ENCODE assay signal across 8 mouse cellular contexts in genomic region chr6:119543456-119543802, GRCm38 (mm10). TPM values are rescaled to one million over a fixed set of nuclear protein-coding genes. Genes with fewer than 3 reads are reported as not detected.
DNase-seq lines count a peak whose midpoint lies in the region; ATAC-seq and TF ChIP-seq lines count a peak whose summit lies in the region.

No protein-coding gene starts in this region.

- peak overlapping the region; percentile 94 for H3K27ac ChIP-seq in embryonic facial prominence, embryonic 10.5 days (replicated peaks)
- H3K27ac ChIP-seq in heart, postnatal 0 days (ENCODE audit: low read depth): no peak overlapping the region
- no peak overlapping the region for H3K27ac ChIP-seq in liver, embryonic 13.5 days
- no peak overlapping the region for H3K27ac ChIP-seq in small intestine, adult 2 months (ENCODE audit: insufficient read depth, low read depth, low read length)

- no peak for DNase-seq in embryonic facial prominence, embryonic 10.5 days (ENCODE audit: low spot score)
- no peak for DNase-seq in heart, postnatal 0 days (ENCODE audit: low spot score)
- DNase-seq in liver, embryonic 13.5 days: no peak
- DNase-seq in left cerebral cortex, adult 9 months (ENCODE audit: low spot score in 2 of 2): no peak
- no peak for DNase-seq in layer of hippocampus, postnatal 25 days (ENCODE audit: extremely low spot score in 1 of 2, low spot score in 1 of 2)

- no peak for TF ChIP-seq POLR2A in small intestine, adult 2 months (IDR thresholded peaks at IDR 0.05; ENCODE audit: low read depth, low read length)

- peaks cover 85% of the 10 kb centered on the region for H3K27me3 ChIP-seq in megakaryocyte, embryonic 14.5 days (replicated peaks)
- peaks cover 53% of the 10 kb centered on the region for H3K27me3 ChIP-seq in embryonic facial prominence, embryonic 10.5 days (replicated peaks; ENCODE audit: low read depth, poor library complexity, severe bottlenecking)
- H3K27me3 ChIP-seq in heart, postnatal 0 days (ENCODE audit: control insufficient read depth, insufficient read depth, low read length): peaks cover 24% of the 10 kb centered on the region
- H3K27me3 ChIP-seq in liver, embryonic 13.5 days: peaks cover 70% of the 10 kb centered on the region
- peaks cover 18% of the 10 kb centered on the region for H3K27me3 ChIP-seq in small intestine, adult 2 months (ENCODE audit: control insufficient read depth, insufficient read depth, low read length)

- H3K9me3 ChIP-seq in megakaryocyte, embryonic 14.5 days: peaks cover 21% of the 10 kb centered on the region
- H3K9me3 ChIP-seq in embryonic facial prominence, embryonic 10.5 days: no peaks in the 10 kb centered on the region; the same call in 1 of the 2 replicates
- H3K9me3 ChIP-seq in heart, postnatal 0 days (replicated peaks; ENCODE audit: control insufficient read depth, low read length): no peaks in the 10 kb centered on the region
- no peaks in the 10 kb centered on the region for H3K9me3 ChIP-seq in liver, embryonic 13.5 days (replicated peaks)

- peak overlapping the region; percentile 90 for H3K4me3 ChIP-seq in megakaryocyte, embryonic 14.5 days (replicated peaks)
- H3K4me3 ChIP-seq in embryonic facial prominence, embryonic 10.5 days: peak overlapping the region; percentile 87
- H3K4me3 ChIP-seq in heart, postnatal 0 days (ENCODE audit: low read depth, low read length): peak overlapping the region; percentile 75
- peak overlapping the region; percentile 58 for H3K4me3 ChIP-seq in liver, embryonic 13.5 days (replicated peaks)
- peak overlapping the region; percentile 70 for H3K4me3 ChIP-seq in small intestine, adult 2 months (ENCODE audit: low read depth, low read length)

- no peak for ATAC-seq in megakaryocyte, adult 5-6 weeks (ENCODE audit: poor library complexity, severe bottlenecking)
- ATAC-seq in heart, postnatal 0 days (ENCODE audit: insufficient read depth, low read depth): peak; percentile 11; the same call in 1 of the 2 replicates
- no peak for ATAC-seq in liver, embryonic 13.5 days (ENCODE audit: low read depth)

- peaks cover 15% of the 10 kb centered on the region for H3K4me1 ChIP-seq in megakaryocyte, embryonic 14.5 days
- peaks cover 46% of the 10 kb centered on the region for H3K4me1 ChIP-seq in embryonic facial prominence, embryonic 10.5 days
- H3K4me1 ChIP-seq in heart, postnatal 0 days (ENCODE audit: control insufficient read depth, insufficient read depth): 0 out of 2 replicates have a peak, but pooled peaks cover 3% of the 10 kb centered on the region
- H3K4me1 ChIP-seq in liver, embryonic 13.5 days (replicated peaks): no peaks in the 10 kb centered on the region; the same call in 1 of the 2 replicates
- peaks cover 4% of the 10 kb centered on the region; the same call in 1 of the 2 replicates for H3K4me1 ChIP-seq in small intestine, adult 2 months (ENCODE audit: control insufficient read depth, insufficient read depth, insufficient read length, low read length)

- H3K9ac ChIP-seq in heart, postnatal 0 days (replicated peaks; ENCODE audit: low read depth, low read length): peak overlapping the region; percentile 68; the same call in 1 of the 2 replicates
- H3K9ac ChIP-seq in liver, embryonic 13.5 days: 0 out of 2 replicates have a peak overlapping the region, but pooled peaks have one; percentile 6

- peak overlapping the region; percentile 96 for H3K4me2 ChIP-seq in heart, postnatal 0 days (ENCODE audit: low read depth, low read length)
- H3K4me2 ChIP-seq in liver, embryonic 13.5 days: peak overlapping the region; percentile 72

- TF ChIP-seq CTCF in heart, postnatal 0 days (IDR thresholded peaks at IDR 0.05; ENCODE audit: low read depth): no peak
- TF ChIP-seq CTCF in small intestine, adult 2 months (IDR thresholded peaks at IDR 0.05; ENCODE audit: extremely low read depth, insufficient read length, insufficient replicate concordance, low read depth, low read length): no peak

- WGBS in embryonic facial prominence, embryonic 10.5 days: under 1% methylated on average over 30 of the region's 30 CpGs
- WGBS in heart, postnatal 0 days: 1% methylated on average over 28 of the region's 30 CpGs
- WGBS in liver, embryonic 13.5 days (ENCODE audit: insufficient replicate concordance): 2% methylated on average over 29 of the region's 30 CpGs
- WGBS in small intestine, adult 2 months: 2% methylated on average over 30 of the region's 30 CpGs

- TF ChIP-seq EP300 in heart, postnatal 0 days (IDR thresholded peaks at IDR 0.05; ENCODE audit: low read depth): no peak

- H3K36me3 ChIP-seq in megakaryocyte, embryonic 14.5 days (replicated peaks; ENCODE audit: low read length): no peaks in the 10 kb centered on the region
- no peaks in the 10 kb centered on the region for H3K36me3 ChIP-seq in embryonic facial prominence, embryonic 10.5 days (replicated peaks)
- H3K36me3 ChIP-seq in heart, postnatal 0 days (replicated peaks; ENCODE audit: control insufficient read depth, insufficient read depth, low read length): no peaks in the 10 kb centered on the region
- no peaks in the 10 kb centered on the region for H3K36me3 ChIP-seq in liver, embryonic 13.5 days
- no peaks in the 10 kb centered on the region for H3K36me3 ChIP-seq in small intestine, adult 2 months (ENCODE audit: control insufficient read depth, insufficient read depth, low read length)

RNA-seq across cellular contexts. Expression of gene Wnt5b, which starts 0.7 kb away (rescaled TPM):
- not detected in 2 replicates for polyA plus RNA-seq in megakaryocyte, embryonic 14.5 days (2012; ENCODE audit: insufficient read depth, low replicate concordance)
- not detected in 2 replicates for total RNA-seq in megakaryocyte, adult 5-6 weeks (2015)
- total RNA-seq in megakaryocyte, adult 5-6 weeks (2017): not detected in 2 replicates
- 13.2 and 14.2 TPM in 2 replicates for polyA plus RNA-seq in embryonic facial prominence, embryonic 10.5 days (2016; fragmentation: Nextera tagmentation; extraction: Ambion mirVana)
- total RNA-seq in heart, postnatal 0 days (2014; rRNA removed; ENCODE audit: low replicate concordance): 5.3 and 5.5 TPM in 2 replicates
- polyA plus RNA-seq in heart, postnatal 0 days (2015; fragmentation: Nextera tagmentation; extraction: Ambion mirVana): 4.2 and 4.3 TPM in 2 replicates
- 0.31 and 0.52 TPM in 2 replicates for polyA plus RNA-seq in liver, embryonic 13.5 days (2015; fragmentation: Nextera tagmentation; extraction: Ambion mirVana)
- 1.8 and 1.9 TPM in 2 replicates for polyA plus RNA-seq in small intestine, adult 2 months (2012; rRNA removed)
- 1 to 10 TPM; 1.9 to 2.0 TPM for total RNA-seq in layer of hippocampus, postnatal 25 days (2021)
